Mouse (Mus musculus) liver, adult 2 months (tissue): ENCODE results near the gene Tmem164.

Source experiments
- CTCF ChIP-seq: fragments of 200-500 bp; IDR thresholded peaks from 2 replicates; pipeline ENCODE4 v1.5.1; 2011; ENCODE audit warnings: low read depth, low read length, control low read depth
- POLR2A ChIP-seq: fragments of 200-500 bp; IDR thresholded peaks from 2 replicates; pipeline ENCODE4 v1.6.1; 2011; ENCODE audit warnings: low read length, control low read depth; ENCODE audit not compliant: insufficient read depth; ENCODE audit errors: extremely low read depth

DNA sequence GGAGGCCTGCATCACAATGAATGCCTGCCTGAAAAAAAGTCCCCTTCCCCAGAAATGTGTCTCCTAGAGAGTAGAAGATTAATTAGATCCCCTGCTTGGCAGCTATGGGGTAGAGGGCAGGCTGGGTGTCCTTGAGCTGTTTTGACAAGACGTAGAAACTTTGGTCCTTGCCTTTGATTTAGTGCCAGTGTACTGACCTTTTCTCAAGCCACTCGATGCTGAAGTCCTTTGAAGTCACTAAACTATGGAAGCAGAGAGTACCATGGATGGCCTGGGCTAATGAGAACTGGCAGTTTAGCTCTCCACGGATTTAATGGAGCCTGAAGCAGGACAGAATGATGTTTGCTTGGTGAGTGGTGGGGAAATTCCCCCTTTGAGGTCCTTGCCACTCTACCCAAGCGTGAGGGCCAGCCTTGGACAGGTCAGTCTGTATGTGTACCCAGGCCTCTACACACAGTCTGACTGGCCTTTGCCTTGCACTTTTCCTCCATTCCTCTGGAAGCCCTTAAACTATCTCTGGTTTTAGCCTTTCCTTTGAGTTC lies 112.9 kb downstream of the Tmem164 start:
- no peak for TF ChIP-seq CTCF
- no peak for TF ChIP-seq POLR2A
